Mouse (Mus musculus): ENCODE measurements around the gene Sumo2. TPM values are rescaled to one million over a fixed set of nuclear protein-coding genes. Genes with fewer than 3 reads are reported as not detected.
"Not testable (repeated sequence)": the region's sequence is repeated elsewhere in the genome, so short reads cannot be mapped to it uniquely, and the experiment has no call there.

Sumo2 gene
- polyA plus RNA-seq, 1 experiment, result 1,012 TPM

DNA sequence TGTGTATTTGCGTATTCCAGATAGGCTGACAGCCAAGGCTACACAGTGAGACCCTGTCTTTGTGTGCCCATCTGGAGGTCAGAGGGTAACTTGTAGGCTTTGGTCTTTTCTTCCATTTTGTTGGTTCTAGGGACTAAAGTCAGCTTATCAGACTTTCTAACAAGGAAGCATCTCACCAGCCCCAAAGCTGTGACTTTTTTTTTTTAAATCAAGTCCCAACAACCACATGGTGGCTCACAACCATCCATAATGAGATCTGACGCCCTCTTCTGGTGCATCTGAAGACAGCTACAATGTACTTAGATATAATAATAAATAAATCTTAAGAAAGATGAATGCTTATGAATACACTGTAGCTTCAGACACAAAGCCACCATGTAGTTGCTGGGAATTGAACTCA lies 2.0 kb upstream of the Sumo2 start:
- H3K27ac ChIP-seq (ENCODE audit: insufficient read depth, low read length), result peak overlapping the region; percentile 50; the same call in 1 of the 2 replicates
- H3K4me1 ChIP-seq (ENCODE audit: control insufficient read depth, insufficient read depth, low read length), result peaks cover 1% of the 10 kb centered on the region
- H3K9ac ChIP-seq (ENCODE audit: low read depth, poor library complexity, severe bottlenecking), result no peak overlapping the region
- no peaks in the 10 kb centered on the region for H3K27me3 ChIP-seq (ENCODE audit: control insufficient read depth, insufficient read depth, low read length, poor library complexity, severe bottlenecking)
- H3K9me3 ChIP-seq (replicated peaks; ENCODE audit: control insufficient read depth, insufficient read depth, low read length, poor library complexity, severe bottlenecking), result no peaks in the 10 kb centered on the region
- H3K4me3 ChIP-seq (ENCODE audit: low read depth, low read length), result no peak overlapping the region
- H3K36me3 ChIP-seq (ENCODE audit: control insufficient read depth, insufficient read depth, low read length, poor library complexity, severe bottlenecking), result peaks cover 16% of the 10 kb centered on the region
- no peak for TF ChIP-seq EP300 (IDR thresholded peaks at IDR 0.05; ENCODE audit: insufficient read depth, low read depth, low read length)
- TF ChIP-seq CTCF (IDR thresholded peaks at IDR 0.05; ENCODE audit: low read depth, low read length), result no peak
- no peak for TF ChIP-seq POLR2A (IDR thresholded peaks at IDR 0.05; ENCODE audit: insufficient read depth, low read length)

- H3K4me3 ChIP-seq (ENCODE audit: low read depth, low read length), result peak overlapping the region; percentile 80
- H3K9me3 ChIP-seq (replicated peaks; ENCODE audit: control insufficient read depth, insufficient read depth, low read length, poor library complexity, severe bottlenecking), result no peaks in the 10 kb centered on the region
- TF ChIP-seq POLR2A (IDR thresholded peaks at IDR 0.05; ENCODE audit: insufficient read depth, low read length) (no peak), CTCF (IDR thresholded peaks at IDR 0.05; ENCODE audit: low read depth, low read length) (no peak), EP300 (IDR thresholded peaks at IDR 0.05; ENCODE audit: insufficient read depth, low read depth, low read length) (no peak)
- peaks cover 27% of the 10 kb centered on the region for H3K36me3 ChIP-seq (ENCODE audit: control insufficient read depth, insufficient read depth, low read length, poor library complexity, severe bottlenecking)
- peak overlapping the region; percentile 78 for H3K9ac ChIP-seq (ENCODE audit: low read depth, poor library complexity, severe bottlenecking)
- peaks cover 1% of the 10 kb centered on the region for H3K4me1 ChIP-seq (ENCODE audit: control insufficient read depth, insufficient read depth, low read length)
- peak overlapping the region; percentile 97 for H3K27ac ChIP-seq (ENCODE audit: insufficient read depth, low read length)
- no peaks in the 10 kb centered on the region for H3K27me3 ChIP-seq (ENCODE audit: control insufficient read depth, insufficient read depth, low read length, poor library complexity, severe bottlenecking)
Observed at GRCm38 (mm10) chr11:115536856-115537568, 936 bp upstream of the Sumo2 start.

- Histone ChIP-seq H3K9ac (ENCODE audit: low read depth, poor library complexity, severe bottlenecking) (peak overlapping the region; percentile 99), H3K27ac (ENCODE audit: insufficient read depth, low read length) (peak overlapping the region; percentile 60), H3K27me3 (ENCODE audit: control insufficient read depth, insufficient read depth, low read length, poor library complexity, severe bottlenecking) (no peaks in the 10 kb centered on the region), H3K4me3 (ENCODE audit: low read depth, low read length) (peak overlapping the region; percentile 90), H3K9me3 (replicated peaks; ENCODE audit: control insufficient read depth, insufficient read depth, low read length, poor library complexity, severe bottlenecking) (no peaks in the 10 kb centered on the region), H3K4me1 (ENCODE audit: control insufficient read depth, insufficient read depth, low read length) (peaks cover 1% of the 10 kb centered on the region), H3K36me3 (ENCODE audit: control insufficient read depth, insufficient read depth, low read length, poor library complexity, severe bottlenecking) (peaks cover 39% of the 10 kb centered on the region)
- TF ChIP-seq POLR2A (IDR thresholded peaks at IDR 0.05; ENCODE audit: insufficient read depth, low read length), result no peak
- no peak for TF ChIP-seq CTCF (IDR thresholded peaks at IDR 0.05; ENCODE audit: low read depth, low read length)
- no peak for TF ChIP-seq EP300 (IDR thresholded peaks at IDR 0.05; ENCODE audit: insufficient read depth, low read depth, low read length)
Observed at GRCm38 (mm10) chr11:115535401-115536037, 557 bp downstream of the Sumo2 start.

- H3K27me3 ChIP-seq (ENCODE audit: control insufficient read depth, insufficient read depth, low read length, poor library complexity, severe bottlenecking), result no peaks in the 10 kb centered on the region
- H3K9ac ChIP-seq (ENCODE audit: low read depth, poor library complexity, severe bottlenecking), result peak overlapping the region; percentile 99
- TF ChIP-seq EP300 (IDR thresholded peaks at IDR 0.05; ENCODE audit: insufficient read depth, low read depth, low read length) (no peak), CTCF (IDR thresholded peaks at IDR 0.05; ENCODE audit: low read depth, low read length) (no peak), POLR2A (IDR thresholded peaks at IDR 0.05; ENCODE audit: insufficient read depth, low read length) (no peak)
- H3K4me3 ChIP-seq (ENCODE audit: low read depth, low read length), result peak overlapping the region; percentile 90
- H3K4me1 ChIP-seq (ENCODE audit: control insufficient read depth, insufficient read depth, low read length), result peaks cover 1% of the 10 kb centered on the region
- peaks cover 45% of the 10 kb centered on the region for H3K36me3 ChIP-seq (ENCODE audit: control insufficient read depth, insufficient read depth, low read length, poor library complexity, severe bottlenecking)
- H3K27ac ChIP-seq (ENCODE audit: insufficient read depth, low read length), result peak overlapping the region; percentile 4
- H3K9me3 ChIP-seq (replicated peaks; ENCODE audit: control insufficient read depth, insufficient read depth, low read length, poor library complexity, severe bottlenecking), result no peaks in the 10 kb centered on the region
Observed at GRCm38 (mm10) chr11:115534759-115535371, 1.2 kb downstream of the Sumo2 start.

DNA sequence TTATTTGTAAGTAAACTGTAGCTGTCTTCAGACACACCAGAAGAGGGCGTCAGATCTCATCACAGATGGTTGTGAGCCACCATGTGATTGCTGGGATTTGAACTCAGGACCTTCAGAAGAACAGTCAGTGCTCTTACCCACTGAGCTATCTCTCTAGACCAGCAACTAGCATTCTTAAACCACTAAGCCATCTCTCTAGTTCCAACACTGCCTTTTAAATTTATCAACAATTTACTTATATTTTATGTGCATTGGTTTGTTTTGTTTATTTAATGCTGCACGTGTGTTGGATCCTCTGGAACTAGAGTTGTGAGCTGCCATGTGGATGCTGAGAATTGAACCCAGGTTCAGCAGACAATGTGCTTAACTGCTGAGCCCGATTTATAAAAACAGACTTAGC lies 9.6 kb downstream of the Sumo2 start:
- not testable (repeated sequence) for H3K9me3 ChIP-seq (replicated peaks; ENCODE audit: control insufficient read depth, insufficient read depth, low read length, poor library complexity, severe bottlenecking); H3K27ac ChIP-seq (ENCODE audit: insufficient read depth, low read length); H3K4me1 ChIP-seq (ENCODE audit: control insufficient read depth, insufficient read depth, low read length); H3K27me3 ChIP-seq (ENCODE audit: control insufficient read depth, insufficient read depth, low read length, poor library complexity, severe bottlenecking); H3K9ac ChIP-seq (ENCODE audit: low read depth, poor library complexity, severe bottlenecking); H3K4me3 ChIP-seq (ENCODE audit: low read depth, low read length)
- peaks cover 76% of the 10 kb centered on the region for H3K36me3 ChIP-seq (ENCODE audit: control insufficient read depth, insufficient read depth, low read length, poor library complexity, severe bottlenecking)

GRCm38 (mm10) chr11:115522703-115523102 lies 13.4 kb downstream of the Sumo2 start:
- Histone ChIP-seq H3K4me1 (ENCODE audit: control insufficient read depth, insufficient read depth, low read length) (no peaks in the 10 kb centered on the region), H3K4me3 (ENCODE audit: low read depth, low read length) (no peak overlapping the region), H3K27ac (ENCODE audit: insufficient read depth, low read length) (no peak overlapping the region; the same call in 1 of the 2 replicates), H3K9ac (ENCODE audit: low read depth, poor library complexity, severe bottlenecking) (no peak overlapping the region), H3K27me3 (ENCODE audit: control insufficient read depth, insufficient read depth, low read length, poor library complexity, severe bottlenecking) (no peaks in the 10 kb centered on the region), H3K36me3 (ENCODE audit: control insufficient read depth, insufficient read depth, low read length, poor library complexity, severe bottlenecking) (peaks cover 44% of the 10 kb centered on the region), H3K9me3 (replicated peaks; ENCODE audit: control insufficient read depth, insufficient read depth, low read length, poor library complexity, severe bottlenecking) (no peaks in the 10 kb centered on the region)
- no peak for TF ChIP-seq CTCF (IDR thresholded peaks at IDR 0.05; ENCODE audit: low read depth, low read length)
- TF ChIP-seq POLR2A (IDR thresholded peaks at IDR 0.05; ENCODE audit: insufficient read depth, low read length), result no peak
- TF ChIP-seq EP300 (IDR thresholded peaks at IDR 0.05; ENCODE audit: insufficient read depth, low read depth, low read length), result no peak
